Mouse (Mus musculus) retina, postnatal 7 days (tissue): Measurements from ENCODE around the gene Gpr137.
"Not testable (repeated sequence)": the region's sequence is repeated elsewhere in the genome, so short reads cannot be mapped to it uniquely, and the experiment has no call there.

Source experiments
- DNase-seq: peaks from one replicate; pipeline ENCODE4 v3.0.0-alpha.2; 2012; ENCODE audit warnings: low read depth, low spot score

The Gpr137 gene

DNA sequence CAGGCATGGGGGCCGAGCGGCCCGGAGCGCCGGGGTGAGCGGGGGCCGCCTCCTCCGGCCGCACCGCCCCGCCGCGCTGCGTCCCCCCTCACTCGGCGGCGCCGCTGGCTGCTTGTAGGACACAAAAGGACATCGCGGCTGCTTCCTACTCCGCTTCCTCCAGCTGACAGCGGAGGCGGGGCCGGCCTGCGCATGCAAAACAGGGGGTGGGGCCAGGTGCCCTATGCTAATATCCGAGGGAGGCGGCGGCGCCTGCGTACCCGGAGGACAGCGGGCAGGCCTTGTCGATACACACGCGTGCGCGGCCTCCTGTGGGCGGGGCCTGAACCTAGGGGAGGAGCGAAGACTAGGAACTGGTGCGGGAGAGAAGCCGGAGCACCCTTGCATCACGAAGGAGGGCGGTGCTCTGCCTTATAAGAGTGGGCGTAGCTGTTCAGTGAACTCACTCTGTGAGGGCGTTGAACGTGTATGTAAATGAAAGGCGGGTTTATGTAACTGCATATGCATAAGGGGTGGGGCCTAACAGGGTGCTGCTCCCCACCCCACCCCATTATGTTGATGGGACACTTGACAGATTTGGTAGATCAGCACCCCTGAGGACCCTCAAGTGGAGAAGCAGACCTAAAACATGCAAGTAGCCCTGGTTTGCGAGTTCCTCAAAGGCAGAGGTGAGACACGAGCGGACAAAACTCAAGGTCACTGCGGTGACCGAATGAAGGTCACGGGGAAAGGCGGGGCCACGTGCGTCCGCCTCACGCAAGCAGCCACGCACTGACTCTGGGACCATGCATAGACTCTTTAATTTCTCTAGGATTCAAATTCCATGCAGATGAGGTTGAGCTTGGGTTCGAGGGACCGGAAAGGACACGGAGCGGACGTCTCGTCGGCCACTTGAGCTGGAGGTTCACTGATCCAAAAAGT, 20.4 kb downstream of the Gpr137 start, which contains the start of gene Esrra:
Esrra (minus strand) TSS at position 167 of the 921 bp plus-strand sequence.
- DNase-seq: peak; percentile 99

DNA sequence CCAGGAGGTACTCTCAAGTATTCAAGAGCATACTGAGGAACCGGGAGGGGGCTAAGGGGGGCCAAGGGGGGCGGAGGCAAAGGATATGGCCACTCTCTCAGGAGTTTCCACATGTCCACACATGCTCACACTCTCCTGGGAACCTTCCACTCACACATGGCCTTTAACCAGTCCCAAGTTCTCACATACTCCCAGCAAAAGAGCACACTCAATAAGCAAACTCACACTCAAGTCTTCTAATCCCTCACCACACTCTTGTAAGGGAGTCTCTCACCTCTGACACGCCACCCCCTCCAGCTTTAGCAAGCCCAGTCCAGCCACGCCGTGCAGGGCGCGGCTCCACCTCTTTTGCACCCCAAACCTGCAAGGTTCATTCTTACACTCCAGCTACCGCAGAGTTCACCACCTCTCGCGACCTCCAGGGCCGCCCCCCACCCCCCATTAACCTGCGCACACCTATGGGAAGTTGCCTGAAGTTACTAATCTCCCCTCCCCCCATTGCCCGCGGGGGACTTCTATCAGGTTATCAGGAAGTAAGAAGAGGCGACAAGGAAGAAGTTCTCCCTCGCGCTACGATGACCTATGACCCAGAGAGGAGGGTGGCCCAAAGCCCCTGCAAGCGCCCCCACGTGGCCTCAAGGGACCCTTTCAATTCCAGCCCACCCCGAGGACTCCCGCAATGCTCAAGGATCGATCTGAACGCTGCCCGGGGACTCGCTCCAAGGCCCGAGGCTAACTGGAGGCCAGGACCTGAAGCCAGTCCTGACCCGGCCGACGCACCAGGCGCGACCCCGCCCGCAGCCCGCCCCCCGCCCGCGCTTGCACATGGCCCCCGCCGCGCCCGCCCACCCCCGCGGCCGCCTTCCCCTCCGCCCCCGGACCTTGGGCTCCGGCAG, 21.3 kb downstream of the Gpr137 start:
- no peak for DNase-seq

DNA sequence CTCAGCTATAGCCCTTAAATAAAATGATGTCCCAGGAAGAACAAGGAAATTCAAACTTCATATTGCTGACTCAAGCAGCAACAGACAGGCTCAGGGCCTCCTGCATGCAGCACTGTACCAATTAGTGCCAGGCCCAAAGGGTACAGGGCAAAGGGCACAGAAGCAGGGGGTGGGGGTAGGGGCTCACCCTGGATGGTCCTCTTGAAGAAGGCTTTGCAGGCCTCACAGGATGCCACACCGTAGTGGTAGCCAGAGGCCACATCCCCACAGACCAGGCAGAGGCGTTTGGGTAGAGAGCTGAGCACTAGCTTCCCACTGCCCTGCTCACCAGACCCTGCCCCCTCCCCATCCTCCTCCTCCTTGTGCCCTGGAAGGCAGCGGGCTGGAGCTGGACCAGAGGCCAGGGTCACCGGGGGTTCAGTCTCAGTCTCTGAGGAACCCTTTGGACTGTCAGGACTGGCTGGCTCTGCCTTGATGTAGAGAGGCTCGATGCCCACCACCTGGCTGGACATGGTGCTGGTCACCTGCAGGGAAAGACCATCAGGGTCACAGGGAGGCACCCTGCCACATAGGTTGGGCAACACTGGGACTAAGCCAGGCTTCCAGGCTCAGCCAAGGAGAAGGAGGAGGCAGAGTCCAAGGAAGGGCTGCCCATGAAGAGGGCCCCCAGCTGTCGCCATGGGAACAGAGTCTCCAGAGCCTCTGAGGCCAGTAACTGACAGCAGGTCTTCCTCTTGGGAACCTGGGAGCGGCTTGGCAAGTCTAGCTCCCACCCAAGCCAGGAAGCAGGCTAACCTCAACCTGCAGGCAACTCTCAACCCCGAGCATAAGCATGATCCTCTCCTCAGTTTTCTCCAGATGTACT, 22.2 kb downstream of the Gpr137 start:
- no peak for DNase-seq

DNA sequence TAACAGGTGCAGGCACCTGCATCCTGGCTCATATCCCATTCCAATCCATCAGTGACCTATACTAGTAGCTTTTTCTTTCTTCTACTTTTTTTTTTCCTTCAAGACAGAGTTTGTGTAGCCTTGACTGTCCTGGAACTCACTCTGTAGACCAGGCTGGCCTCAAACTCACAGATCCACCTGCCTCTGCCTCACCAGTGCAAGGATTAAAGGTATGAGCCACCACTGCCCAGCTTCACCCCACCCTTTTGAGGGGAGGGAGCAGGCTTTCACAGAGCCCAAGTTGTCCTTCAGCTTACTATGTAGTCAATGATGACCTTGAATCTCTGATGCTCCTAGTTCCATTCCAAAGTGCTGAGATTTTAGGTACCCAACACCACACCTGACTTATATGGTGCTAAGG, 22.8 kb downstream of the Gpr137 start:
- DNase-seq: no peak

DNA sequence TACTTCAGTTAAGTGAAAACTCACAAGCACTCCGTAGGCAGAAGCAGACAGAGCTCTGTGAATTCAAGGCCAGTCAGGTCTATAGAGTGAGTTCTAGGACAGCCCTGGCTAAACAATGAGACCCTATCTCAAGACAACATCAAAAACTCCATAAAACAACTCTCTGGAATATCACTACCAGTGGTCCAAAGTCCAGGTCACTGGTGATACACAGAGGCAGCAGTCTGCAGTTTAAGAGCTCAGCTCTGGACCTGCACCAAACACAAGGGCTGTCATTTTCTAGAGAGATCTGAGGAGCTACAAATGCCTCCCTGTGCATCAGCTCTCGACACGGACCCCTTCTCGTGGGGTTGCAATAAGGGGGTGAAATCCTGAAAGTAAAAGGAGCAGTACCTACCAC, 24.0 kb downstream of the Gpr137 start:
- no peak for DNase-seq

DNA sequence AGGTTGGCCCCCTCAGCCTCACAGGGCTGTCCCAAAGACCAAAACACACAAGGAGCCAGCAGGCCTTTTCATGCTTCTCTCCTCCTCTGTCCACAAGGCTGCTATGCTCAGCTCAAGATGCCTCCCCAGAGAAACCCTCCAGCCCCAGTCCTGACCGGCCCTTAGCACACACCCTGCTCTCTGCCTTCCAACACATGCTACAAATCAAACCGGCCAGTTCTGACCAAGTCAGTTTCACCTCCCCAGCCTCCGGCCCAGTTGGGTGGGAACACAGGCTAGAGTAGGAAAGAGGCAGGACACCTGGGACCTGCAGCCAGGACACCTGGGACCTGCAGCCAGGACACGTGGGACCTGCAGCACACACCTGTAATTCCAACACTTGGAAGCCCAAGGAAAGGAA, 25.8 kb downstream of the Gpr137 start:
- DNase-seq: no peak

DNA sequence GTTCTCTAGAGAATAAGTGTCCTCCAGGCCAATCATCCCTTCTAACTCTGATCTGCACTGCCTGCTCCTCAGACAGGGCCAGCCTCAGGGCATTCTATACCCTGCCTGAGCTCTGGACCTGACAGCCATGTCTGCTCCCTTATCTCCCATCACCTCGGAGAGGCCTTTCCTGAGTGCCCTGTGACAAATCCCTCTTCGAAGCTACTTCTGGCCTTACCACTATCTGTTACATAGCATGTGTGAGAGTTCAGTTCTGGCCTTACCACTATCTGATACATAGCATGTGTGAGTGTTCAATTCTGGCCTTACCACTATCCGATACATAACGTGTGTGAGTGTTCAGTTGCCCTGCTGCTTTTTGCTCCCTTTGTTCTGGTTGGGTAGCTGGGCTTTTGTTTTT, 27.0 kb downstream of the Gpr137 start:
- no peak for DNase-seq

DNA sequence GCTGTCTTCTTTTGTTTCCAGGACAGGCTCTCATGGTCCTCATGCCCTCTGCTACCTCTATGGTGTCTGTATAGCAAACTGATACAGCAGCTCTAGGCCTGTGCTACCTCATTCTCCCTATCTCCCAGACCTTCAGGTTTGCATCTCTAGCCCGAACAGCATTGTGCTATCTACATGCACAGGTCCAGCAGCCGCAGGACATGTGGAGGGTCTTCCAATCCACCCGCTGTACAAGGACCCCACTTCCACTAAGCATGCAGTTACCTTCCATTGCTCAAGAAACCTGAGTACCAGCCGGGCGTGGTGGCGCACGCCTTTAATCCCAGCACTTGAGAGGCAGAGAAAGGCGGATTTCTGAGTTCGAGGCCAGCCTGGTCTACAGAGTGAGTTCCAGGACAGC, 27.7 kb downstream of the Gpr137 start:
- DNase-seq: no peak

DNA sequence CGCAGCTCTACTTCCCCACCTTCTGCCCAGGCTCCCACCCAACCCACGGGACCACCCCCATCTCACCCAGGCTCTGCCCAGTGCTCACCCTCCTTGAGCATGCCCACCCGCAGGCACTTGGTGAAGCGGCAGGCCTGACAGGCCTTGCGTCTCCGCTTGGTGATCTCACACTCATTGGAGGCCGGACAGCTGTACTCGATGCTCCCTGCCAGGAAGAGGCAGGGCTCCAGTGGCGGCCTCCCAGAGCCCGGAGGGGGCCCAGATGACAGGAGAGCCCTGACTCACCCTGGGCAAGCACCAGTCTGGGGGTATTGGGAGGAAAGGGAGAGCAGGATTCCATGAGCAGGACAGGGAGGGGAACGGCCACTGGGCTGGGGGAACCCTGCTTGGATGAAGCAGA, 28.3 kb downstream of the Gpr137 start:
- no peak for DNase-seq

DNA sequence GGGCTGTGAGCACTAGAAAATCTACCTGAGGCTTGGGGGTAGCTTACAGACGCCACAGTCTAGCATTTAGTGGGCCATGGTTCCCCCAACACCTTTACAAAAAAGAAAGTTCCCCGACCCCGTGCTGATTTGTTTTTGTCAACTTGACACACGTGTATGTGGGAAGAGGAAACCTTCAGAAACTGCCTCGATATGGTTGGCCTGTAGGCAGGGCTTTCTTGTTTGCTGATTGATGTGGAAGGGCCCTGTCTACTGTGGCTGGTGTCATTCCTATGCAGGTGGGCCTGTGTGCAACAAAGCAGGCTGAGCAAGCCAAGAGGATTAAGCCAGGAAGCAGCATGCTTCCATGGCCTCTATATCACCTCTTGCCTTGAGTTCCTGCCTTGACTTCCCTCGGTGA, 29.2 kb downstream of the Gpr137 start:
- DNase-seq: no peak

DNA sequence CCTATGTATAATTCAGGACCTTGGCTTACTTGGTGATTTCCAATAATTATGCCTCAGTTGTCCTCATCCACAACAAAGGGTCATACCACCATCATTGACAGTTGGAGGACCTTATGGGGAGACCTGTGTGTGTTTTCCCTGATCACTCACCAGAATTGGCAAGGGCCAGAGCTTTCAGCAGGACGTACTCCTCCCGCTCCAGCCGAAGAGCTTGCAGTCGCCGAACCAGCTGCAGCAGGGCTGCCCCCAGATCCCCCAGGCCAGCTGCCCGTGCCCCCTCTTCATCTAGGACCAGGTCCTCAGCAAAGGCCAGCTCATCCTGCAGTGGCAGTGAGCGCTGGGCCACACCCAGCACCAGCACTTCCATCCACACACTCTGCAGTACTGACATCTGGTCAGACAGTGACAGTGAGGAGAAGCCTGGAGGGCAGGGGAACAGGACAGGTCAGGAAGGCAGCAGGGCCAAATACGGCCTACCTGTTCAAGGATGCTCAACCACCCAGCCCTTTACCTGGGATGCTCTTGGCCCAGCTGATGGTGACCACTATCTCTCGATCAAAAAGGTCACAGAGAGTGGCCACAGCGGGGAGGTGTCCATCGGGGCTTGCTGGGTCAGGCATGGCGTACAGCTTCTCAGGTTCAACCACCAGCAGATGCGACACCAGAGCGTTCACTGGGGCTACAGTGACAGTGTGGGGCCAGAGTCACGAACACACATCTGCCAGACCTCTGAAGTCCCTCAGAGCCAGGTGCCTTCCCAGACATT, 29.9 kb downstream of the Gpr137 start:
- no peak for DNase-seq

DNA sequence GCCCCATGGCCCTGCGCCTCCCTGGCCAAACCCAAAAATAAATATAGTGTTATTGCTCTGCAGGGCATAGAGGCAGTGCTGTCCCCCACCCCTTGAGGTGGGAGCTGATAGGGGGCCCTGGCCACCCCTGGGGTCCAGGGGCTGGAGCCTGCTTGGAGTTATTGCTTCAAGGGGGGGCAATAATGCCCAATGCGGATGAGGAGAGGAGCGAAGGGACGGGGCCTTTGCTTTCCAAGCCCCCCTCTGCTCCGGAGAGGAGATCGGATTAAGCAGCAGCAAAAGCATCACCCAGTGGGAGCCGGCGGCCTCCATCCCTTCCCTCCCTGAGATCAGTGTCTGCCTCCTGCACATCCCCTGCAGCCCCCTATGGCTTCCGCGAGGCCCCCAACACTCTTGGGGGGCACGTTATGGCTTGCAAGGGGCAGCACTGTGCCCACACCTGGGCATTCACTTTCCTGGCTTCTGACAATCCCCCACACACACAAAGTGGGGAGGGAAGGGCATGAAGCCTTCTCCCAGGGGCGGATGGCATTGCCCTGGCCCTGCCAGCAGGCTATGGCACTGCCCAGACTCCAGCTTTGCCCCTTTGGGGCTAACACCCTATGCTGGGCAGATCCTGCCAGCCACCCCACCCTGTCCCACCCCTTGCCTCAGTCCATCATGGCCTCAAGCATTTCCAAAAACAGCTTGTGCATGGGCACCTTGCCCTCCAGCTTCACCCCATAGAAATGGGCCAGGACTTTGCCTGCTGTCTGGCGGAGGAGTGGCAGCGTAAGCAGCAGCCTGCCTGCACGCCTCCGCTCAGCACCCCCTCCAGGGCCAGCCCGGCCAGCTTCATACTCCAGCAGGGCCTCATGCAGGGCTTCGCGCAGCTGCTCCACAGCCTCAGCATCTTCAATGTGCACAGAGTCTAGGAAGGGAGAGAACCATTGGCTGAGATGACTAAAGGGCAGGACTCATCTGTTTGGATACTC, 30.9 kb downstream of the Gpr137 start:
- DNase-seq: no peak

DNA sequence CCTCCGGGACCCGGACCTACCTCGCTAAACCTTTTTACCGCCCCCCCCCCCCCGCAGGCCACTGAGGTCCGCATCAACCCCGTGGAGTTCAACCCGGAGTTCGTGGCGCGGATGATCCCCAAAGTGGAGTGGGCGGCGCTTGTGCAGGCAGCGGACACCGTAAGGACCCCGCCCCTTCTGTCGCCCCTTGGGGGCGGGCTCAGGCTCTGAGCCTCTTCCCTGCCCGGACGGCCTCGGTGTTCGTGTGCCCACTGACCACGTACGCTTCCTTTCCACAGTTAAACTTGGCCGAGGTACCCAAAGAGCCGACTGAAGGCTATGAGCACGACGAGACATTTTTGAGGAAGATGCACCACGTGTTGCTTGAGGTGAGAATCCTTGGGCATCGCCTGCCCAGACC, 32.0 kb downstream of the Gpr137 start:
- DNase-seq: not testable (repeated sequence)

DNA sequence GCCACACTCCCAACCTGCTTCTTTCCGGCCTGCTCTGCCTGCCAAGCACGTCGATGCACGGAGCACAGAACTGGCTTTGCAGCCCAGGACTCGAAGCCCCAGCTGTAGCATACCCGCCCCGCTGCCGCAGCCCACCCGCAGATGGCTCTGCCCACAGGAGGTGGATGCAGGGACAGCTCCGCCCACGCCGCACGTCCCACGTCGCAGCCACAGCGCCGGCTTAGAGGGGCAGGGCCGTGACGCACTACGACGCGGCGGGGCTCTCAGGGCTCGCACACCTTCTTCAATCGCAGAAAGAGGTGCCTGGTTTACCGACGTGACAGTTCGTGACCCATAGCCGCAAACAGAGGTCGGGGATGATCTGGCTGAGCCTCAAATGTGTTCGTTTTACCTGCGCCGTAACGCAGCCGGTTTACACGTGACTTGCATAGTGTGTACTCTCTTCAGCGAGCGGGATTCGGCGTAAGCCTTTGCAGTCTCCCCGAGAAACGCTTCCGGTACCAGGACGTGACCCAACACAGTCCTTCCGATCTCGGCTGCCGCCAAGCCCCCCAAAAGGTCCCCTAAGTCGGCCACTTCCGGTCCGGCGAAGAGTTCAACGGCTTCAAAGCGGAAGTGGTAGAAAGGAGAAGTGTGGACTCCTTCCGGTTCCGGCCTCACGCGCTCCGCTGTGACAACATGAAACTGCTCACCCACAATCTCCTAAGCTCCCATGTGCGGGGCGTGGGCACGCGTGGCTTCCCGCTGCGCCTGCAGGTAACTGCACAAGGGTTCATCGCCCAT, 32.6 kb downstream of the Gpr137 start, which contains the start of the genes Trmt112 and Prdx5:
Trmt112 (plus strand) TSS at position 192 of the 783 bp plus-strand sequence.
Prdx5 (minus strand) TSS at position 600 of the 783 bp plus-strand sequence.
- peak; percentile 92 for DNase-seq

DNA sequence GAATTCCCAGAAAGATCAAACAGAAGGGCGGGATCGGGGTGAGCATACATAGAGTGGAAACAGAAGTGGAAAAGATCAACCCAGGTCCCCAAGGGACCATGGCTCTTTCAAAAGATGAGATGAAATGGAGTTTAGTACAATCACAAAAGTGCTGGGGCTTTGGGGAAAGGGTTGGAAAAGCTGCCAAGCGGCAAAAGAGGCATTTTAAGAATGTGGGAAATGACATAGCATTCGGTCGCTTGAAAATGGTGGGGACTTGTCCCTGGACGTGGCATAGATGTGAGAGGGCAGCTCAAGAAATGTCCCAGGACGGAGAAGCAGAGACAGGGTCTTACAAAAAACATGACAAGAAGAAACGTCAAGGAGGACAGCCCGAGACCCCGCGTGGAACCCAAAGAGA, 33.3 kb downstream of the Gpr137 start:
- no peak for DNase-seq

DNA sequence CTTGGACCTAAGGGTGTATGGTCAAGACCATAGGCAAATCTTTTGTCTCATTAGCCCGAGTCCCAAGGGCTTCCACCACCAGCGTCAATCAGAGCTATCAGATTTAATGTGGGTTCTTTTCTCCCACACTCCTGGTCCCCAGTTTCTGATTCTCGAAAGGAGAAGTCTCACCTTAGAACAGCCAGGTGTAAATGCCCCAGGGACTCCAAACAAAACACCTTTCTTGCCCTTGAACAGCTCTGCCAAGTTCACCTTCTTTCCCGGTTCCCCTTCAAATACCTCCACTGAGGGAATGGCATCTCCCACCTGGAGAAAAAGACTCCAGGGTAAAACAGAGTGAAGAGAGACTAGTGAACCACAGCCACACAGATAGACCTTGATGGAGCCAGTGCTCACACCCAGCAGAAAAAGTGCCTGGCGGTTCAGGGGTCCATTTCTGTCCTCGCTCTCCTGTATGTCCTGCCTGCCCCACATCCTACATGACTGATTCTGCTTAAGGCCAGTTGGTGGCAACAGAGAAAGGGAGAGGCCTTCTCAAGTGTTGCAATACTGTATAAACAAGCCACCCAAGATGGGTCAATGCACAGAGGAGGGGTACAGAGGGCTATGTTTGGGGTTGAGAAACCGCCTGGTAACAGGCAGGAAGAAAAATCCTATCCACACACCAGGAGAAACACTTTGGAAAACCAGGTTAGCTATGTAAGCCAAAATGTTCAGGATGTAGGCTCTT, 34.3 kb downstream of the Gpr137 start:
- DNase-seq: no peak

DNA sequence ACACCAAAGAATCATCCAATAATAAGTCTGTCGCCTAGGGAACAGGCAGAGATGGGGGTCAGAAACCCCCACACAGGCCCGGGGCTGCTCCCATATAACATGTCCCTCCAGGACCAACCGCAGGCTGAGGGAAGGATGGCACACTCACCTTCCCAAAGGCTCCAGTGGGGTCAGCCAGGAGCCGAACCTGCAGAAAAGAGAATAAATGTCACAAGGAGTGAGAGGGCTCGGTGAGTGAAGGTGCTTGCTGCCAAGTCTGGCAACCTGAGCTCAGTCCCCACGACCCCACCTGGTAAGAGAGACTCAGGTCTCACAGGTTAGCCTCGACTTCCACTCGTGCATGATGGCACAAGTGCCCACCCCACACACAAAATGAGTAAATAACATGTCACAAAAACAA, 35.2 kb downstream of the Gpr137 start:
- DNase-seq: no peak

DNA sequence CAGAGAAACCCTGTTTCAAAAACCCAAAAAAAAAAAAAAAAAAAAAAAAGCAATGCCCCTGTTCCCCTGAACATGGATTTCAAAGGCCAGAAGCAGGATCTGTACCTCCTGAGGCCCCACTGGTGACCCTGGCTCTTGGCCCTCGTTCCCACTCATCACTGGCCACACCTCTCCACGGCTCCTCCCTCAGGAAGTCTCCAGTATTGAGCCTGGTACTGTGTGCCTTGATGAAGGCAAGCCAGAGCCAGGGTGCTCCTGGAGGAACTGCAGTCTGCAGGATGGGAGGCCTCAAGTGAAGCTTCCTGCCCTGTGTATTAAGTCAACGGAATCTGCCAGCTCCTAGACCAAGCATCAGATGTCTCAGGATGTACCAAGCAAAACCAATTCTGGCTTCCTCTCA, 36.1 kb downstream of the Gpr137 start:
- DNase-seq: no peak
